Mouse (Mus musculus) effector memory CD4-positive, alpha-beta T cell, adult 5 months (primary cell): Measurements from ENCODE around the gene B3galnt1. TPM values are rescaled to one million over a fixed set of nuclear protein-coding genes. Genes with fewer than 3 reads are reported as not detected.

Experiments
- polyA plus RNA-seq: library from polyadenylated mRNA; unstranded; fragments of 100-300 nt; shearing (Covaris generic); gene quantifications from one replicate; pipeline ENCODE4 v1.2.1, GENCODE M21; 2017

B3galnt1 gene
- polyA plus RNA-seq = not detected

GRCm38 (mm10) chr3:69598261-69599165 lies at the start of gene B3galnt1:
Gene B3galnt1 (minus strand): TSS chr3:69598960.

Other genes with a start within 250 kb of the B3galnt1 start
- gene Nmd3, start 123.0 kb upstream of the B3galnt1 start, polyA plus RNA-seq = 161 TPM